Mouse (Mus musculus) embryonic stem cell, embryonic (primary cell): ENCODE results near the gene Wdr63.

Experiments
- CTCF ChIA-PET, 4 experiments: fragments of 300-600 bp in 2 of 4; fragments of 350-600 bp in 2 of 4; sonication (Branson Sonifier 250); formaldehyde crosslinking; loops; one replicate each; lab custom pipeline; 2022; ENCODE audit warnings: inconsistent platforms in 2 of 4; lab: Charles Lee
- POLR2A ChIA-PET, 4 experiments: fragments of 300-600 bp in 2 of 4; fragments of 350-600 bp in 2 of 4; sonication (Branson Sonifier 250); formaldehyde crosslinking; loops; one replicate each; lab custom pipeline; 2022; ENCODE audit warnings: antibody characterized with exemption in 4 of 4, inconsistent platforms in 1 of 4; lab: Charles Lee

Gene Wdr63

GRCm38 (mm10) chr3:146135417-146135816 is 27.5 kb upstream of the Wdr63 start:
- ChIA-PET CTCF (interaction anchor here (0.5 to 0.8 kb wide), 4 partner anchors 9 to 186 kb away, joined by 3 to 4 read pairs (median 3); no protein-coding TSS in a partner anchor), POLR2A (no interaction called here)

- POLR2A ChIA-PET: no interaction called here
- CTCF ChIA-PET: interaction anchor here in 1 of 4 experiments (0.5 kb wide), 1 partner anchor 43 kb away, joined by 7 read pairs; no protein-coding TSS in a partner anchor
Measured at GRCm38 (mm10) chr3:146134834-146135233, 26.9 kb upstream of the Wdr63 start.

DNA sequence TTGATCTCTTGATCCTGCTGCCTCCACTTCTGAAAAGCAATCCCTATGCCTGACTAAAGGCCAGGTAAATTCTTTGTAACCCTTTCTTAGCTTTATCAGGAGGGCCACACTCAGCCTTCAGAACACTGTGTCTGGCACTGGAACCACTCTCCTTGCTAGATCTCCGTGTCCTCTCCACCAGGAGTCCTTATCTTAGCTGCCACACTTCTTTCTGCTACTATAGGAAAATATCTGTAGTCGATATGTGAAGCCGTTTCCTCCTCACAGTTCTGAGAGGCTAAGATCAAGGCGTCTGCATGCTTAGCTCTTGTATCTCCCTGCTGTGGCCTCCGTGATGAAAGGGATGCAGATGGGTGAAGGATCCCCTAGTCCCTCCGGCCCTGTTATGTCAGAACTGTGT is 19.3 kb upstream of the Wdr63 start:
- CTCF ChIA-PET: interaction anchor here in 2 of 4 experiments (0.6 kb wide), 2 partner anchors 165 to 1715 kb away, joined by 5 read pairs; no protein-coding TSS in a partner anchor
- POLR2A ChIA-PET: interaction anchor here in 1 of 4 experiments (0.7 kb wide), 1 partner anchor 19 kb away, joined by 3 read pairs; the partner anchor contains the start of gene Wdr63

DNA sequence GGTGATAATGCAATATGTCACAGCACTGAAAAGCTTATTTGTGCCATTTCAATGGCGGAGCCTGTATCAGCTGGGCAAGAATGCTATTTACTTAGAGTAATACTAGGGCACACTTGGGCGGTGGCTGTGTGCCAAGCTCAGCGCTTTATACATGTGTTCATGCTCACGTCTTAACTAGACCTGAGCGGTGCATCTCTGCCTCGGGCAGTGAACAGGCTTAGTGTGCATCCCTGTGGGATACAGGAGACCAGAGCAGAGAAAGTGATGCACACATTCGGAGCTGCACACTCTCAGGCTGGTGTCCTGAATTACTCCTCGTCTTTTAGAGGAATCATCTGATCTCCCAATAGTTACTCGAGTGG is 15.5 kb upstream of the Wdr63 start:
- ChIA-PET CTCF (interaction anchor here in 1 of 4 experiments (1.0 kb wide), 1 partner anchor 14 kb away, joined by 3 read pairs; no protein-coding TSS in a partner anchor), POLR2A (no interaction called here)

GRCm38 (mm10) chr3:146122807-146123463 is 15.0 kb upstream of the Wdr63 start:
- ChIA-PET CTCF (interaction anchor here in 1 of 4 experiments (1.0 kb wide), 1 partner anchor 14 kb away, joined by 3 read pairs; no protein-coding TSS in a partner anchor), POLR2A (no interaction called here)

GRCm38 (mm10) chr3:146122125-146122420 is 14.1 kb upstream of the Wdr63 start:
- ChIA-PET POLR2A (no interaction called here), CTCF (no interaction called here)

DNA sequence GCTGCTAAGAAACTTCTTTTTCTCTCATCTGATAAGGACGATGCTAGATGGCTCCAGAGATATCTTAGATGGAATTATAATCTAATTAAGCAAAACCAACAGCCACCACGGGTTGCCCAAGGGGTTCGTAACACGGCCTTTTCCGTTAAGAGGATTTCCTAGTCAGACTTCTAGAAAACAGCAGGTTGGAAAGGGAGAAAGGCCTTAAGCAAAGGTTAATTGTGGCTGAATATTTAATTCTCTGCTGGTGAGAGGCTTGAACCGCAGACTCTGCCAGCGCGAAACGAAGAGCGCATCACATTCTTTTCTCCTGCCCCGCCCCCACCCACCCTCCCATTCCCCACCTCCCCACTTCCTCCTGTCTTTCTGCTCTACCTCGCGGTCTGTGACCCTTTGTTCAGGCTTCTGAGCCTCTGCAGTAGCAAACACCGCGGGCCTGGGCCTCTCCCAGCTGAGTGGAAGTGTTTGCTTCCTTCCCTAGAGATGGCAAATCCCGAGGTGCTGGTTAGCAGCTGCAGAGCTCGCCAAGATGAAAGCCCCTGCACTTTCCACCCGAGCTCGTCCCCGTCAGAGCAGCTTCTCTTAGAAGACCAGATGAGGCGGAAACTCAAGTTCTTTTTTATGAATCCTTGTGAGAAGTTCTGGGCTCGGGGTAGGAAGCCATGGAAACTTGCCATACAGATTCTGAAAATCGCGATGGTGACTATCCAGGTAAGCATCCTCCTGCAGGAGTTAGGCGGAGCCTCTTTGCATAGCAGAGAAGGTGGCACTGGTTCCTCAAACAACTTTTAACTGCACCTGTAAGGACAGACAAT is 13.6 kb upstream of the Wdr63 start:
- ChIA-PET CTCF (interaction anchor here in 1 of 4 experiments (1.0 kb wide), 1 partner anchor 56 kb away, joined by 4 read pairs; no protein-coding TSS in a partner anchor), POLR2A (interaction anchor here in 1 of 4 experiments (0.6 kb wide), 1 partner anchor 19 kb away, joined by 4 read pairs; no protein-coding TSS in a partner anchor)

DNA sequence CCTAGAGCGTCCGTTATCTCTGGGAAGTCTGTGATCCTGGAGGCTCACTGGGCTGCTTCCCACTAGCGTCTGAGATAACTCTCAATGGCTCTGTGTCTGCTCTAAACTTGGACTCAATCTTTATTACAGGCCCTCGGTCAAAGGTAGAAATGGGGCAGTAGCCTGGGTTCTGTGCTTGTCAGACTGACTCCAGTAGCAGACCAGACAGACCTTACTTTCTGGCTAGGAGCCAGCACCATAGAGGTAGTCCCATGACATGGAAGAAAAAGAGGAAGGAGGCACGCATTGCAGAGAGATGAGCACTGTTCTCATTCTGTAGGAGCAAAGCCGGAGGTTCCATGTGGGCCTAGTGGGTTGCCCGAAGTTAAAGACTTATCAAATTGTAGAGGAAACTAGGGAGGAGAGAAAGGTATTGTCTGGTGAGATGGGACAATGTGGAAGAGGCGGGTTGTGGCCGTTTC is 10.1 kb upstream of the Wdr63 start:
- ChIA-PET POLR2A (no interaction called here), CTCF (no interaction called here)

GRCm38 (mm10) chr3:146117258-146117996 is 9.5 kb upstream of the Wdr63 start, which contains the start of gene Mcoln3:
Gene Mcoln3, plus strand, starts transcription at chr3:146117450.
- ChIA-PET POLR2A (no interaction called here), CTCF (no interaction called here)

DNA sequence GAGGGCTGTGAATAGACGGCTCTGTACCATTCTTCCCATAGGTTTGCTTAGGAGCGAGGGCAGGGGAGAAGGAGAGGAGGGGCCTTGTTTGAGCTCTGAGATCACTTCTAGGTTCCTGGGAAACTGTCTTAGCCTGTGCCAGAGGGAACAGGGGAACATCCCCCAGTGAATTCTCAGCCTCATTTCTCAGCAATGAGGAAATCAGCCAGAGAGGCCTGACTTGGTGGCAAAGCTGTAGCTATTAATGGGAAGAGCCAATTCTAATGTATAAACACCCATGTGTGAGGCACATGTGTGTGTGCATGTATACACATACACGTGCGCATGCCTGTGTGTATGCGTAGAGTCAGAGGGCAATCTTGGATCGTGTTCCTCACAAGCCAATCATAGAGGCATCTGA is 3.0 kb upstream of the Wdr63 start:
- POLR2A ChIA-PET: interaction anchor here in 2 of 4 experiments (0.7 to 1.1 kb wide), 2 partner anchors 10 to 1149 kb away, joined by 3 to 5 read pairs; no protein-coding TSS in a partner anchor
- CTCF ChIA-PET: interaction anchor here in 2 of 4 experiments (0.8 to 1.3 kb wide), 2 partner anchors 67 kb away, joined by 3 to 4 read pairs; no protein-coding TSS in a partner anchor

DNA sequence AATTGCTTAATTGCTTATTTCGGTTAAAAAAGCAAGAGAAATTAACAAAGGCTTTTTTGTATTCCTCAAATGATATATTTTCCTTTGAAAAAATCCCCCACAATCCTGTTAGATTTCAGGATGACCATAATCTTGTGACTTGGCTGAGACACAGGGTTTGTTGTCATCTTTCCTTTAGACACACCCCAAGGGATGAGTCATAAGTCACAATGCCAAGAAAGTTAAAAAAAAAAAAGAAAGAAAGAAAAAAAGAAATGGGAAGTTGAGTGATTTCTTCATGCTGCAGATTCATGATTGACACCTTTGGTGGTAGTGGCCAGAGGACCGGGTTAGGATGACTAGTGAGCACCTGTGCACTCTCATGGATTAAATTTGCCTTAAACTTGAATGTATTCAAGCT is 2.4 kb upstream of the Wdr63 start:
- CTCF ChIA-PET: interaction anchor here in 2 of 4 experiments (0.8 to 1.3 kb wide), 2 partner anchors 67 kb away, joined by 3 to 4 read pairs; no protein-coding TSS in a partner anchor

GRCm38 (mm10) chr3:146108945-146109344 is 1.0 kb upstream of the Wdr63 start:
- CTCF ChIA-PET: interaction anchor here in 1 of 4 experiments (1.5 kb wide), 1 partner anchor 69 kb away, joined by 9 read pairs; no protein-coding TSS in a partner anchor
- POLR2A ChIA-PET: no interaction called here

More for the DNA sequence above, 2.4 kb upstream of the Wdr63 start:
- POLR2A ChIA-PET: no interaction called here

DNA sequence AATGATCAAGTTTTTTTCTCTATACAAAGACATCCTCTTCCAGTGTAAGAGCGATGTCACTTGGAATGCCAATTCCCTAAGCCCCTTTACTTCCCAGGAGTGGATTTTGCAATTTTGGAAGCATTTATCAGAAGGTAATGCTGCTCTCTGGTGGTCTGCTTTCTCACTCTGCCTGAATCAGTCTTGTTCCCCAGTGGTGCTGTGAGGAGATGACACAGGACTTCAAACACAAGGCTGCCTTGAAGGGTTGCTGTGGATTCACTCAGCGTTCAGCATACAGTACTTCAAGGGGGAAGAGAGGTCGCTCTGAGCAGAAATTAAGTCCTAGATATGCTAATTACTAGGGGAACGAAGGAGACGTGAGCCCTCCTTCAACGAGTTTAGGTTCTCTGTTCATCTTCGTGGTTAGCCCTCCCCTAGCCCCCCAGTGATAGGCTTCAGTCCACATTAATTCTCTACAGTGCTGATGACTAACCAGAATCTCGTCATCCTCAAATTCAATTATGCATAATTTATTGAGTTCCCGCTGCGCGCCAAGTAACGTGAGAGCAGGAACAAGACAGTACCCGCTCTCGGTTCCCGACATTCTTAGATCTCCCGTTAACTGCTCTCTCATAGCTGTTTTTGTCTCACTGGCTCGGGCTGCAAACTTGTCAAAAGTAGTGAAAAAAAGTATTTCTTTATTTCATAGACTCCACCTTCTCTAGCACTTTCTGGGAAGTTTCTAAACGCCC is 647 bp downstream of the Wdr63 start:
- CTCF ChIA-PET: interaction anchor here in 2 of 4 experiments (0.8 to 1.5 kb wide), 3 partner anchors 70 to 157 kb away, joined by 3 to 10 read pairs (median 9); no protein-coding TSS in a partner anchor

GRCm38 (mm10) chr3:146102049-146102448 is 5.9 kb downstream of the Wdr63 start:
- POLR2A ChIA-PET: no interaction called here
- CTCF ChIA-PET: interaction anchor here (0.6 to 2.0 kb wide), 8 partner anchors 65 to 177 kb away, joined by 3 to 19 read pairs (median 4); no protein-coding TSS in a partner anchor

More for the DNA sequence above, 647 bp downstream of the Wdr63 start:
- POLR2A ChIA-PET: interaction anchor here in 2 of 4 experiments (0.6 to 1.1 kb wide), 2 partner anchors 18 to 763 kb away, joined by 3 read pairs; no protein-coding TSS in a partner anchor

DNA sequence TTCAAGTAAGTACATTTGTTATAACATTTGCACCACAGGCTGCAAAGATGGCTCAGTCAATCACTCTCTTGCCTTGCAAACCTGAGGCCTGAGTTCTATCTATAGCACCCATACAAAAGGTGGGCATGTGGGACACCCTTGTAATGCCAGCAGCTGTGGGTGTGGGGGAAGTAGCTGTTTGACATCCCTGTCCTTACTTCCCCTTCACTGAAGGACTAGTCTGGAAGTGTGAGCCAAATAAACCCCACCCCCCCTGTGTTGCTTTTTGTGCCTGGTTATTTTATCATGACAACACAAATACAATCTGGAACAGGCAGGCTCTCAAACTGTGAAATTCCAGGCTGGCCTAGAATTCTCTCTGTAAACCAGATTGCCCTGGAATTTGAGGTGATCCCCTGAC is 8.0 kb downstream of the Wdr63 start:
- CTCF ChIA-PET: interaction anchor here in 2 of 4 experiments (1.1 to 1.2 kb wide), 2 partner anchors 78 kb away, joined by 3 to 4 read pairs; no protein-coding TSS in a partner anchor
- POLR2A ChIA-PET: interaction anchor here in 2 of 4 experiments (0.9 to 1.2 kb wide), 2 partner anchors 11 to 135 kb away, joined by 3 read pairs; no protein-coding TSS in a partner anchor

DNA sequence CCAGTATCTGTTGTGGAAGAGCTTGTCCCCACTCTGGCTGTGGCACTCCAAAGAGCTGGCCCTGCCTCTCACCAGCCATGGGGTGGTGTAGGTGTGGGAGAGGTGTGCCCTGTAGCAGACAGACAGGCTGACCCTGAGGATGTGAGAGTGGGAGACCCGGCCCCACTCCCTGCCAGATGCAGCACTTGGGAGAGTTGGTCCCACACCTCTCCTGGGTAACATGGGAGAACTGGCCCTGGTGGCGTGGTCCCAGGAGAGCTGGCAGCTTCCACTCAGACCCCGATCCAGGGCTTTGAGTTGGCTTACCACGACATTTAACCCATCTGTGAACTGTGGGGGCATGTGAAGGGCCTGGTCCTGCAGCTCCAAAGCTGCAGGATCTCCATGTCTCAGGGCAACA is 10.1 kb downstream of the Wdr63 start:
- POLR2A ChIA-PET: interaction anchor here in 1 of 4 experiments (0.6 kb wide), 1 partner anchor 29 kb away, joined by 3 read pairs; no protein-coding TSS in a partner anchor
- CTCF ChIA-PET: interaction anchor here (0.7 to 2.2 kb wide), 5 partner anchors 25 to 80 kb away, joined by 3 to 7 read pairs (median 5); no protein-coding TSS in a partner anchor

- POLR2A ChIA-PET: no interaction called here
- CTCF ChIA-PET: interaction anchor here (0.7 to 2.2 kb wide), 6 partner anchors 24 to 84 kb away, joined by 3 to 7 read pairs (median 4); no protein-coding TSS in a partner anchor
Measured at GRCm38 (mm10) chr3:146096986-146097385, 10.9 kb downstream of the Wdr63 start.
